Mouse (Mus musculus) heart, postnatal 14 days (tissue): Measurements from ENCODE around the gene Lrrc56. TPM values are rescaled to one million over a fixed set of nuclear protein-coding genes. Genes with fewer than 3 reads are reported as not detected.
"Not testable (repeated sequence)": the region's sequence is repeated elsewhere in the genome, so short reads cannot be mapped to it uniquely, and the experiment has no call there.

Experiments used
- DNase-seq, 2 experiments: peaks; one replicate each; pipeline ENCODE4 v3.0.0; 2021 to 2022
- intact Hi-C: fragments of 180-260 bp; cut with DNase I; formaldehyde crosslinking; loops from one replicate; pipeline ENCODE4 v1.15.1; 2025
- microRNA-seq, 2 experiments: library from miRNA; unstranded; fragments of <30 nt; microRNA quantifications; one replicate each; pipeline ENCODE4 v1.2.0; 2021 to 2022
- total RNA-seq, 2 experiments: library from RNA; stranded (reverse); gene quantifications; 2 replicates each; pipeline ENCODE4 v1.2.3; 2021

Lrrc56 gene
- total RNA-seq, 2 experiments from 2014 or later: 2.6 to 3.6 TPM

DNA sequence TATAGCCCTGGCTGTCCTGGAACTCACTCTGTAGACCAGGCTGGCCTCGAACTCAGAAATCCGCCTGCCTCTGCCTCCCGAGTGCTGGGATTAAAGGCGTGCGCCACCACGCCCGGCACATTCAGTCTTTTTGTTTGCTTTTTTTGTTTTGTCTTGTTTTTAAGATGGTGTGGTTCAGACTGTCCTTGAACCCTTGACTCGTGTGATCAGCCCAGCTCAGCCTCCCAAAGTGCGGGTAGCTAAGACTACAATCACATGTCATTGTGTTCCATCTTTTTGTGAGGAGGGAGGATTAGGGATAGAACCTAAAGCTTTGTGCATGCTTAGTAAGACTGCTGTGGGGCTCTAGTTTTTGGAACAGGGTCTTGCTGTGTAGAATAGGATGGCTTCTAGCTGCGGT lies 37.6 kb downstream of the Lrrc56 start:
- intact Hi-C loops: loop anchor here (10.0 kb wide), 1 partner anchor 293 kb away; no protein-coding TSS in a partner anchor
- no peak for DNase-seq

- intact Hi-C loops, DNase-seq: not testable (repeated sequence)
Measured at GRCm38 (mm10) chr7:141250486-141250885, 56.5 kb downstream of the Lrrc56 start.

DNA sequence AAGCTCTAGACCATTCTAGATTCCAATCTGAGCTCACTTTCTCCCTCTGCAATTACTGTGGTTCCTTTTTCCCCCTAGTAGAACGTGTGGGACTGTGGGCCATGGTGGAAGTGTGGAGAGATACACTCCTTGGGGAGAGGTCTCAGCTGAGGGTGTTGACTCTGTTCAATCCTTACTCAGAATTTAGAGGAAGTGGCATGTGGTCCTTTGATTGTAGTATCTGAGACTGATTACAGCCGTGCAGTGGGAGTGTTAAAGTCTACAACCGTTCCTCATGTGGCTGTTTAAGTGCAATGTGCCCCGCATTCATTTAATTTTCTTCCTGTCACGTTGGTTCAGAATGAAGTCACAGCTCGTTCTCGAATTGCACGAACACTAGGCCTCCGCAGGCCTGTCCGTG lies 62.2 kb downstream of the Lrrc56 start:
- intact Hi-C loops: no loop called here
- no peak for DNase-seq

Small RNAs within 50 kb of the gene (microRNA-seq; reads per million reads assigned to microRNA genes)
- 65.8 to 504 reads per million in 2 experiments for gene Mir210

Other genes with a start within 250 kb of the Lrrc56 start
- under 1 TPM; 0.38 to 0.80 TPM for gene Ifitm5, start 243.9 kb upstream of the Lrrc56 start, total RNA-seq
- gene Gm45717, start 238.2 kb upstream of the Lrrc56 start, total RNA-seq: not detected
- 100 to 1,000 TPM; 130 TPM for gene Ifitm2, start 238.2 kb upstream of the Lrrc56 start, total RNA-seq
- gene Ifitm1, start 226.9 kb upstream of the Lrrc56 start, total RNA-seq: 1 to 10 TPM; 3.1 to 4.2 TPM
- 10 to 100 TPM; 95.6 to 96.3 TPM for gene Ifitm3, start 183.4 kb upstream of the Lrrc56 start, total RNA-seq
- gene Ifitm6, start 176.2 kb upstream of the Lrrc56 start, total RNA-seq: 1 to 10 TPM in 1 of 2 experiments, under 1 TPM in 1; 0.34 to 1.1 TPM
- not detected for gene Gm17387, start 165.0 kb upstream of the Lrrc56 start, total RNA-seq
- under 1 TPM; 0.07 to 0.14 TPM for gene B4galnt4, start 133.1 kb upstream of the Lrrc56 start, total RNA-seq
- gene Pkp3, start 115.9 kb upstream of the Lrrc56 start, total RNA-seq: under 1 TPM; 0.43 to 0.95 TPM
- gene Sigirr, start 93.6 kb upstream of the Lrrc56 start, total RNA-seq: 1 to 10 TPM; 8.0 to 8.1 TPM
- under 1 TPM; 0.10 to 0.29 TPM for gene Ano9, start 76.4 kb upstream of the Lrrc56 start, total RNA-seq
- 10 to 100 TPM; 35.9 to 38.7 TPM for gene Ptdss2, start 71.8 kb upstream of the Lrrc56 start, total RNA-seq
- gene Rnh1, start 21.3 kb upstream of the Lrrc56 start, total RNA-seq: 10 to 100 TPM; 60.8 to 70.2 TPM
- 100 to 1,000 TPM; 101 to 104 TPM for gene Hras, start 152 bp upstream of the Lrrc56 start, total RNA-seq
- not detected for gene Lmntd2, start 19.9 kb downstream of the Lrrc56 start, total RNA-seq
- gene Rassf7, start 21.7 kb downstream of the Lrrc56 start, total RNA-seq: 1 to 10 TPM; 1.2 to 1.5 TPM
- gene Phrf1, start 34.6 kb downstream of the Lrrc56 start, total RNA-seq: 10 to 100 TPM; 43.4 to 44.3 TPM
- 1 to 10 TPM; 1.6 to 1.7 TPM for gene Irf7, start 72.3 kb downstream of the Lrrc56 start, total RNA-seq
- not detected for gene Cdhr5, start 82.6 kb downstream of the Lrrc56 start, total RNA-seq
- not detected for gene Sct, start 85.0 kb downstream of the Lrrc56 start, total RNA-seq
- not detected for gene Drd4, start 97.8 kb downstream of the Lrrc56 start, total RNA-seq
- gene Deaf1, start 133.5 kb downstream of the Lrrc56 start, total RNA-seq: 10 to 100 TPM; 20.0 to 22.1 TPM
- gene Tmem80, start 133.6 kb downstream of the Lrrc56 start, total RNA-seq: 10 to 100 TPM; 13.6 to 16.1 TPM
- gene Eps8l2, start 144.7 kb downstream of the Lrrc56 start, total RNA-seq: 1 to 10 TPM; 2.7 to 3.0 TPM
- 100 to 1,000 TPM; 125 to 126 TPM for gene Taldo1, start 198.0 kb downstream of the Lrrc56 start, total RNA-seq
- 10 to 100 TPM; 12.5 to 13.3 TPM for gene Gatd1, start 220.0 kb downstream of the Lrrc56 start, total RNA-seq
- gene Cend1, start 235.3 kb downstream of the Lrrc56 start, total RNA-seq: 1 to 10 TPM; 1.5 to 1.7 TPM
- gene Slc25a22, start 243.7 kb downstream of the Lrrc56 start, total RNA-seq: 10 to 100 TPM; 65.5 to 67.6 TPM
- 1 to 10 TPM; 1.1 to 1.2 TPM for gene Pidd1, start 249.9 kb downstream of the Lrrc56 start, total RNA-seq